Comparison of ENCODE assay signal across 8 mouse cellular contexts in the genomic region with DNA sequence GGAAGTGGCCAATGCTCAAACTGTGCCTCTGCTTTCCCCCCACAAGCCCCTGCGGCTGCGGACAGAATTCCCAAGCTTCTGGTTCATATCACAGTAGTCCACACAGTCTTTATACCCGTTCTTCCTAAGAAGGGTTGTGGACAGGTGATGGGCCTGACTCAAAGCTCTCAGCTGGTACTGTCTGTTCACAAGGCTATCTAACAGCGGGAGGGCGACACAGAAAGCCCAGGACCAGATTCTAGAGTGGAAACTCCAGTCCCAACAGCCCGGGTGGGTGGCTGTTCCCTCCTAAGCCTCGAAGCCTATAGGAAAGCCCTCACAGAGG. TPM values are rescaled to one million over a fixed set of nuclear protein-coding genes. Genes with fewer than 3 reads are reported as not detected.
DNase-seq lines count a peak whose midpoint lies in the region; ATAC-seq and TF ChIP-seq lines count a peak whose summit lies in the region.

No protein-coding gene starts in this region.

- H3K4me3 ChIP-seq in kidney, adult 2 months (ENCODE audit: insufficient read depth, low read depth, low read length), result no peak overlapping the region
- H3K4me3 ChIP-seq in bone marrow macrophage, adult 2 months (ENCODE audit: insufficient read depth, low read length), result peak overlapping the region; percentile 52; the same call in 1 of the 2 replicates
- H3K4me3 ChIP-seq in hindbrain, embryonic 12.5 days, result peak overlapping the region; percentile 35; the same call in 1 of the 2 replicates
- peak overlapping the region; percentile 38 for H3K4me3 ChIP-seq in midbrain, embryonic 13.5 days (replicated peaks)

- peak overlapping the region; percentile 51 for H3K9ac ChIP-seq in hindbrain, embryonic 12.5 days
- peak overlapping the region; percentile 64; the same call in 1 of the 2 replicates for H3K9ac ChIP-seq in midbrain, embryonic 13.5 days (replicated peaks)

- ATAC-seq in hindbrain, embryonic 12.5 days (ENCODE audit: low FRiP score), result peak; percentile 60
- ATAC-seq in midbrain, embryonic 13.5 days, result peak; percentile 44; the same call in 1 of the 2 replicates

- no peaks in the 10 kb centered on the region for H3K9me3 ChIP-seq in hindbrain, embryonic 12.5 days (replicated peaks)
- H3K9me3 ChIP-seq in midbrain, embryonic 13.5 days, result no peaks in the 10 kb centered on the region

- peaks cover 23% of the 10 kb centered on the region for H3K4me1 ChIP-seq in kidney, adult 2 months (ENCODE audit: control insufficient read depth, insufficient read depth, low read length)
- H3K4me1 ChIP-seq in bone marrow macrophage, adult 2 months (ENCODE audit: control insufficient read depth, insufficient read depth, low read length), result peaks cover 12% of the 10 kb centered on the region
- H3K4me1 ChIP-seq in hindbrain, embryonic 12.5 days, result peaks cover 31% of the 10 kb centered on the region
- H3K4me1 ChIP-seq in midbrain, embryonic 13.5 days (replicated peaks), result peaks cover 33% of the 10 kb centered on the region

- no peaks in the 10 kb centered on the region for H3K36me3 ChIP-seq in kidney, adult 2 months (ENCODE audit: control insufficient read depth, insufficient read depth, low read length)
- H3K36me3 ChIP-seq in hindbrain, embryonic 12.5 days, result no peaks in the 10 kb centered on the region
- no peaks in the 10 kb centered on the region for H3K36me3 ChIP-seq in midbrain, embryonic 13.5 days

- 47% methylated on average over 7 of the region's 7 CpGs for WGBS in kidney, adult 2 months
- 29% methylated on average over 7 of the region's 7 CpGs for WGBS in hindbrain, embryonic 12.5 days
- 28% methylated on average over 7 of the region's 7 CpGs for WGBS in midbrain, embryonic 13.5 days

- no peaks in the 10 kb centered on the region for H3K27me3 ChIP-seq in kidney, adult 2 months (replicated peaks; ENCODE audit: control insufficient read depth, insufficient read depth, low read length)
- no peaks in the 10 kb centered on the region for H3K27me3 ChIP-seq in hindbrain, embryonic 12.5 days
- H3K27me3 ChIP-seq in midbrain, embryonic 13.5 days, result no peaks in the 10 kb centered on the region

- no peak for TF ChIP-seq CTCF in kidney, adult 2 months (conservative IDR thresholded peaks at IDR 0.05; ENCODE audit: insufficient read depth, insufficient read length, low read depth, low read length)
- TF ChIP-seq CTCF in bone marrow macrophage, adult 2 months (IDR thresholded peaks at IDR 0.05; ENCODE audit: low read depth, low read length), result no peak

- peak overlapping the region; percentile 77 for H3K27ac ChIP-seq in kidney, adult 2 months (ENCODE audit: insufficient read depth, low read depth, low read length)
- H3K27ac ChIP-seq in bone marrow macrophage, adult 2 months (ENCODE audit: insufficient read depth, low read depth, low read length), result no peak overlapping the region
- peak overlapping the region; percentile 80 for H3K27ac ChIP-seq in hindbrain, embryonic 12.5 days
- H3K27ac ChIP-seq in midbrain, embryonic 13.5 days, result peak overlapping the region; percentile 71

- peak overlapping the region; percentile 65 for H3K4me2 ChIP-seq in hindbrain, embryonic 12.5 days (replicated peaks)
- peak overlapping the region; percentile 69 for H3K4me2 ChIP-seq in midbrain, embryonic 13.5 days (replicated peaks)

- no peak for DNase-seq in kidney, adult 2 months
- DNase-seq in kidney, adult 11 months, result no peak
- no peak for DNase-seq in MN1 (ENCODE audit: low spot score)
- DNase-seq in urinary bladder, postnatal 25 days (ENCODE audit: low spot score), result no peak
- DNase-seq in spleen, postnatal 4 days (ENCODE audit: low spot score in 2 of 2), result no peak

- TF ChIP-seq POLR2A in kidney, adult 2 months (IDR thresholded peaks at IDR 0.05; ENCODE audit: low read depth, low read length), result no peak
- TF ChIP-seq POLR2A in bone marrow macrophage, adult 2 months (IDR thresholded peaks at IDR 0.05; ENCODE audit: borderline replicate concordance, low read depth, low read length), result no peak

RNA-seq across cellular contexts. Expression of gene Ddit4, which starts 31.2 kb away (rescaled TPM):
- 21.1 and 21.6 TPM in 2 replicates for polyA plus RNA-seq in kidney, adult 2 months (2012; rRNA removed)
- 3.4 and 3.5 TPM in 2 replicates for polyA plus RNA-seq in bone marrow macrophage, adult 2 months (2012; ENCODE audit: insufficient read depth, insufficient read length, missing spikeins)
- 78.1 and 78.6 TPM in 2 replicates for polyA plus RNA-seq in hindbrain, embryonic 12.5 days (2016; fragmentation: Nextera tagmentation; extraction: Ambion mirVana)
- polyA plus RNA-seq in midbrain, embryonic 13.5 days (2015; fragmentation: Nextera tagmentation; extraction: Ambion mirVana), result 48.5 and 58.7 TPM in 2 replicates

RNA-seq across cellular contexts. Expression of gene Dnajb12, which starts 41.1 kb away (rescaled TPM):
- 85.8 and 87.3 TPM in 2 replicates for polyA plus RNA-seq in kidney, adult 2 months (2012; rRNA removed)
- 26.3 and 32.7 TPM in 2 replicates for polyA plus RNA-seq in bone marrow macrophage, adult 2 months (2012; ENCODE audit: insufficient read depth, insufficient read length, missing spikeins)
- 23.8 and 24.7 TPM in 2 replicates for polyA plus RNA-seq in hindbrain, embryonic 12.5 days (2016; fragmentation: Nextera tagmentation; extraction: Ambion mirVana)
- polyA plus RNA-seq in midbrain, embryonic 13.5 days (2015; fragmentation: Nextera tagmentation; extraction: Ambion mirVana), result 18.3 and 18.6 TPM in 2 replicates
